Mouse (Mus musculus) forebrain, embryonic 12.5 days (tissue): ENCODE measurements at regions not wholly inside any gene's neighbourhood (a gene's known extent, or its start where the extent isn't known, plus 50 kb on each side); places are given as distances from the start of the nearest gene placed in this dataset.

ENCODE experiments used
- ATAC-seq: fragments of 200-750 bp; cut with Nextera tagmentation; 2 replicates; pipeline ENCODE4 v1.8.0; 2017; ENCODE audit warnings: moderate TSS enrichment; ENCODE audit not compliant: low FRiP score
- H3K27ac ChIP-seq: fragments of 300-500 bp; sonication (generic); 2 replicates; pipeline ENCODE4 v1.5.1; 2016; ENCODE audit warnings: mild to moderate bottlenecking
- H3K27me3 ChIP-seq: fragments of 300-500 bp; sonication (generic); 2 replicates; pipeline ENCODE4 v1.6.1; 2016; ENCODE audit warnings: mild to moderate bottlenecking
- H3K36me3 ChIP-seq: fragments of 300-500 bp; sonication (generic); replicated peaks from 2 replicates; pipeline ENCODE4 v1.6.1; 2016; ENCODE audit warnings: mild to moderate bottlenecking
- H3K4me1 ChIP-seq: fragments of 300-500 bp; sonication (generic); 2 replicates; pipeline ENCODE4 v1.6.1; 2016
- H3K4me2 ChIP-seq: fragments of 300-500 bp; sonication (generic); 2 replicates; pipeline ENCODE4 v1.6.1; 2016; ENCODE audit warnings: mild to moderate bottlenecking, moderate library complexity
- H3K4me3 ChIP-seq: fragments of 300-500 bp; sonication (generic); replicated peaks from 2 replicates; pipeline ENCODE4 v1.5.1; 2016; ENCODE audit warnings: mild to moderate bottlenecking
- H3K9ac ChIP-seq: fragments of 300-500 bp; sonication (generic); 2 replicates; pipeline ENCODE4 v1.6.1; 2016; ENCODE audit warnings: mild to moderate bottlenecking
- H3K9me3 ChIP-seq: fragments of 300-500 bp; sonication (generic); 2 replicates; pipeline ENCODE4 v1.6.1; 2016
- WGBS: fragments of 180-500 bp; shearing (Covaris S2); methylation state at CpG from one replicate; pipeline ENCODE4 v1.1.7; 2016; 5-methylcytosine and 5-hydroxymethylcytosine counted together

GRCm38 (mm10) chr16:66579551-66579950 lies 764.5 kb downstream of the Vgll3 start:
- no peaks in the 10 kb centered on the region for H3K4me1 ChIP-seq
- no peak overlapping the region for H3K4me2 ChIP-seq
- H3K4me3 ChIP-seq, result no peak overlapping the region
- no peak overlapping the region for H3K27ac ChIP-seq
- no peaks in the 10 kb centered on the region for H3K27me3 ChIP-seq
- WGBS, result 42% methylated on average over 1 of the region's 1 CpGs
- no peaks in the 10 kb centered on the region for H3K36me3 ChIP-seq
- no peak for ATAC-seq
- no peaks in the 10 kb centered on the region for H3K9me3 ChIP-seq
- H3K9ac ChIP-seq, result no peak overlapping the region

DNA sequence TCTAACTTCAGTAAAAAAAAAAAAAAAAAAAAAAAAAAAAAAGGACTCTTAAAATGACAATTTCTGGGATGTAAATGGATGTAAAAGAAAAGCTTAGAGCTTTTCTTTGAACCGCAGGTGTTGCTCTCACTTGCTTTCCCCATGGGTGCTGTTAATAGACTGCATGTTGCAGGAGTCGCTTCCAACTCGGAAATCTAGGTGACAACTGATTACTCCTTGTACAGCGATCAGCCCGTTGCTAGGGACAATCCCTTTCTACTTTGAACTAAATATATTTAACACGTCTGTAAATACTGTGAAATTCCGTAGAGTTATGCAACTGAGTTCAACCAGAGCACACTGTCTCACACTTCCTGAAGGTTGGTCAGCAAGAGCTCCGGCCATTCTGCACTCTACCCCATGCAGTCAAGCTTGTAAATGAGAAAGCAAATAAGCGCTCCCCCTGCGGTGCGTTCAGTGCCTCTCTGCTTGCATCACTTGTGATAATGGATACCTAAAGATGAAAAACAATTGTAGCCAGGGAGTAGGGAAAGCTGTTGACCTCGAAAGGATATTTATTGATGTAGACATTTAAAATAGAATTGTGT lies 770.7 kb downstream of the Vgll3 start:
- ATAC-seq, result peak; percentile 76

GRCm38 (mm10) chr16:66602211-66602610 lies 787.2 kb downstream of the Vgll3 start:
- no peaks in the 10 kb centered on the region for H3K9me3 ChIP-seq
- no peak overlapping the region for H3K27ac ChIP-seq
- H3K27me3 ChIP-seq, result no peaks in the 10 kb centered on the region
- H3K9ac ChIP-seq, result no peak overlapping the region
- no peak overlapping the region for H3K4me3 ChIP-seq
- no peaks in the 10 kb centered on the region for H3K4me1 ChIP-seq
- 46% methylated on average over 2 of the region's 2 CpGs for WGBS
- ATAC-seq, result no peak
- no peak overlapping the region for H3K4me2 ChIP-seq
- no peaks in the 10 kb centered on the region for H3K36me3 ChIP-seq

More for the DNA sequence above, 770.7 kb downstream of the Vgll3 start:
- Histone ChIP-seq H3K4me3 (0 out of 2 replicates have a peak overlapping the region, but pooled peaks have one; percentile 14), H3K27ac (no peak overlapping the region), H3K27me3 (no peaks in the 10 kb centered on the region), H3K36me3 (no peaks in the 10 kb centered on the region), H3K9ac (no peak overlapping the region), H3K4me2 (peak overlapping the region; percentile 43), H3K9me3 (no peaks in the 10 kb centered on the region), H3K4me1 (peaks cover 7% of the 10 kb centered on the region)
- WGBS, result 6% methylated on average over 12 of the region's 12 CpGs

DNA sequence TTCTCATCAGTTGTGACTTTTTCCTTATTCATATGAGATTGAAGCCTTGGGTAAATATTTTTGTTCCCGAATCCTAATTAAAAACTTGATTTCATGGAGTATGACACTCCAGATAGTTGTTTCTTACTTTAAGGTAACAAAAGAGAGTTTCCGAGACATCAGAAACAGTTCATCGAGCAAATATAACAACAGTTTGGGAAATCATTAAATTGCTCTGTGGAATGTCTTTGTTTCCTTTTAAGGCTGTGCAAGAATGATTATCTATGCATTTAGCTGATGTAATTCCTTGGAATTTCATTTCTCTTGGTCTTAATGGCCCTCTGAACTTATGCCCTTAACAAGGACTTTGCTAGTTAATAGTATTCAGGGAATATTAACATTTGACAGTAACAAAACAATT lies 787.6 kb downstream of the Vgll3 start:
- H3K9me3 ChIP-seq, result no peaks in the 10 kb centered on the region
- no peaks in the 10 kb centered on the region for H3K4me1 ChIP-seq
- WGBS, result 38% methylated on average over 3 of the region's 3 CpGs
- no peaks in the 10 kb centered on the region for H3K36me3 ChIP-seq
- ATAC-seq, result no peak
- H3K4me2 ChIP-seq, result no peak overlapping the region
- H3K9ac ChIP-seq, result no peak overlapping the region
- H3K27me3 ChIP-seq, result no peaks in the 10 kb centered on the region
- no peak overlapping the region for H3K4me3 ChIP-seq
- no peak overlapping the region for H3K27ac ChIP-seq

GRCm38 (mm10) chr16:66603825-66604224 lies 788.8 kb downstream of the Vgll3 start:
- H3K27me3 ChIP-seq, result no peaks in the 10 kb centered on the region
- H3K9me3 ChIP-seq, result no peaks in the 10 kb centered on the region
- 35% methylated on average over 6 of the region's 6 CpGs for WGBS
- no peak overlapping the region for H3K27ac ChIP-seq
- no peak overlapping the region for H3K4me2 ChIP-seq
- H3K4me3 ChIP-seq, result no peak overlapping the region
- H3K9ac ChIP-seq, result no peak overlapping the region
- no peaks in the 10 kb centered on the region for H3K36me3 ChIP-seq
- ATAC-seq, result 0 out of 2 replicates have a peak, but pooled peaks have one; percentile 22
- no peaks in the 10 kb centered on the region for H3K4me1 ChIP-seq
